Mouse (Mus musculus): ENCODE data around the gene Micall1.

Gene Micall1

DNA sequence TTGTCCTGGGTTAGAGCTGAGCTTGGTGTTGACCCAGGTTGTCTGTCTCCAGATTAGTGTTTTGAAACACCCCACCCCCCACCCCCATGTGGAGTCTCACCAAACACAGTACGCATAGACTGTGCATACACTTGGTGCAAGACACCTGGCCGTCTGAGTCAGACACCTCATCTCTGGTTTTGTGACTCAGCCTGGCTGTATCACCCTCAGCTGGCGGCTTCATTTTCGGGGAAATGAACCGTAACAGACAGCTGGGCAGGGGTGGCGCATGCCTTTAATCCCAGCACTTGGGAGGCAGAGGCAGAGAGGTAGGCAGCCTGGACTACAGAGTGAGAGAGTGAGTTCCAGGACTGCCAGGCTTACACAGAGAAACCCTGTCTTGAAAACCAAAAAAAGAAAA, 68.2 kb downstream of the Micall1 start:
- DNase-seq (ENCODE audit: low spot score), result no peak

DNA sequence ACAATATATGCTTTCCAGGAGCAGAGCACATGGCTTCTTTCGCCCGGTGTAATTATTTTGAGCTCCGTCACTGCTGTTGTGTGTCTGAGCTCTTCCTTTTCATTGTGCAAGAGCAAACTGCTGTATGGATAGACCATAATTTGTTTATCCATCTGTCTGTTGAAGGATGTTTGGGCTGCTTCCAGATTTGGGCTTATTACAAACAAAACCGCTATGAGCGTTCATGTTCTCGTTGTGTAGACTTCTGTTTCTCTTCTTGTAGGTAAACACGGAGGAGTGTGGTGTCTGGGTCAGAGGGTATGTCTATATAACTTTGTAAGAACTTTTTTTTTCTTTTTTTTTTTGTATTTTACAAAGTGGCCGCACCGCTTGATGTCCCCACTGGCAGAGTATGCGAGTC, 76.5 kb downstream of the Micall1 start:
- DNase-seq (ENCODE audit: low spot score), result no peak
